Mouse (Mus musculus): ENCODE measurements around the gene Ralgapa2.

- TF ChIP-seq POLR2A (IDR thresholded peaks at IDR 0.05; ENCODE audit: borderline replicate concordance, insufficient read depth, low read length) (no peak), CTCF (IDR thresholded peaks at IDR 0.05; ENCODE audit: borderline replicate concordance, insufficient read depth, low read depth, low read length) (no peak)
Measured at GRCm38 (mm10) chr2:146361969-146362368, 150.2 kb downstream of the Ralgapa2 start.

Measured in cerebellum, adult 2 months (tissue).